Mouse (Mus musculus) intestine, embryonic 14.5 days (tissue): ENCODE measurements at regions not wholly inside any gene's neighbourhood (a gene's known extent, or its start where the extent isn't known, plus 50 kb on each side); places are given as distances from the start of the nearest gene placed in this dataset.
A peak's percentile ranks its signal among the peaks of the same experiment; 100 is the strongest.

Experiments
- ATAC-seq: fragments of 200-750 bp; cut with Nextera tagmentation; replicated peaks from 2 replicates; pipeline ENCODE4 v1.8.0; 2017; ENCODE audit warnings: low read depth, moderate number of reproducible peaks, moderate TSS enrichment, moderate library complexity; ENCODE audit not compliant: low FRiP score, low TSS enrichment
- DNase-seq: peaks from one replicate; pipeline ENCODE4 v3.0.0-alpha.2; 2018; ENCODE audit warnings: low spot score
- H3K27ac ChIP-seq: fragments of 300-500 bp; sonication (generic); 2 replicates; pipeline ENCODE4 v1.5.1; 2014; ENCODE audit warnings: low read depth, mild to moderate bottlenecking, control low read depth
- H3K27me3 ChIP-seq: fragments of 300-500 bp; sonication (generic); replicated peaks from 2 replicates; pipeline ENCODE4 v1.6.1; 2014; ENCODE audit warnings: low read length, control low read depth; ENCODE audit not compliant: control insufficient read depth, insufficient read depth
- H3K36me3 ChIP-seq: fragments of 300-500 bp; sonication (generic); 2 replicates; pipeline ENCODE4 v1.6.1; 2014; ENCODE audit warnings: low read length, control low read depth; ENCODE audit not compliant: control insufficient read depth, insufficient read depth
- H3K4me1 ChIP-seq: fragments of 300-500 bp; sonication (generic); replicated peaks from 2 replicates; pipeline ENCODE4 v1.6.1; 2014; ENCODE audit warnings: low read length, control low read depth, mixed read lengths; ENCODE audit not compliant: control insufficient read depth, insufficient read depth
- H3K4me2 ChIP-seq: fragments of 300-500 bp; sonication (generic); 2 replicates; pipeline ENCODE4 v1.6.1; 2014; ENCODE audit warnings: low read length
- H3K4me3 ChIP-seq: fragments of 300-500 bp; sonication (generic); 2 replicates; pipeline ENCODE4 v1.5.1; 2014; ENCODE audit warnings: low read depth, low read length, control low read depth, mixed read lengths
- H3K9ac ChIP-seq: fragments of 300-500 bp; sonication (generic); 2 replicates; pipeline ENCODE4 v1.6.1; 2014; ENCODE audit warnings: mild to moderate bottlenecking, low read length
- H3K9me3 ChIP-seq: fragments of 300-500 bp; sonication (generic); 2 replicates; pipeline ENCODE4 v1.6.1; 2016; ENCODE audit warnings: low read length, control low read depth; ENCODE audit not compliant: control insufficient read depth
- WGBS: fragments of 180-500 bp; shearing (Covaris S2); extraction: QIAGEN DNeasy Blood & Tissue Kit; methylation state at CpG from one replicate; pipeline ENCODE4 v1.1.7; 2014; 5-methylcytosine and 5-hydroxymethylcytosine counted together

- Histone ChIP-seq H3K27ac (no peak overlapping the region), H3K9me3 (no peaks in the 10 kb centered on the region), H3K27me3 (no peaks in the 10 kb centered on the region), H3K4me2 (0 out of 2 replicates have a peak overlapping the region, but pooled peaks have one; percentile 16), H3K9ac (no peak overlapping the region), H3K4me3 (no peak overlapping the region), H3K36me3 (no peaks in the 10 kb centered on the region), H3K4me1 (no peaks in the 10 kb centered on the region)
- 16% methylated on average over 8 of the region's 8 CpGs for WGBS
- DNase-seq: no peak
- ATAC-seq: no peak
These were observed 375.9 kb downstream of the Med10 start for GRCm38 (mm10) chr13:70178073-70178491.

DNA sequence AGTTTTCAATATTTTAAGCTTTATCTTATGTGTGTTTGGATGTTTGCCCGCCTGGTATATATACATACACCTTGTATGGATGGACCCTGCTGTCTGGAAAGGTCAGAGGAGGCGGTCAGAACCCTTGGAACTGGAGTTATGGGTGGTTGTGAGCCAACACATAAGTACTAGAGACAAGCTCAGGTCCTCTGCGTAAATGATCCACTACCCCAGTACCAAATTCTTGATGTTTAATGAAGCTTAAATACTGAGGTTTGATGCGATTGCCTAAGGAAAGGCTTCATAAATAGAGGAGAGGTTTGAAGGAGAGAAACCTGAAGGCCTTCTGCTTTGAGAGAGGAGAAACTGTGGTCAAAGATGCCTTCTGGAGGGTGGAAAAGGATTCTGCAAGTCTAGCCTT, 388.8 kb downstream of the Med10 start:
- no peak for ATAC-seq
- H3K27me3 ChIP-seq: no peaks in the 10 kb centered on the region
- DNase-seq: no peak
- no peak overlapping the region for H3K9ac ChIP-seq
- H3K4me1 ChIP-seq: no peaks in the 10 kb centered on the region
- 78% methylated on average over 4 of the region's 4 CpGs for WGBS
- no peaks in the 10 kb centered on the region for H3K36me3 ChIP-seq
- H3K27ac ChIP-seq: no peak overlapping the region
- no peak overlapping the region for H3K4me3 ChIP-seq
- no peak overlapping the region for H3K4me2 ChIP-seq
- no peaks in the 10 kb centered on the region for H3K9me3 ChIP-seq

- no peak overlapping the region for H3K27ac ChIP-seq
- H3K9ac ChIP-seq: no peak overlapping the region
- H3K27me3 ChIP-seq: no peaks in the 10 kb centered on the region
- DNase-seq: no peak
- no peaks in the 10 kb centered on the region for H3K4me1 ChIP-seq
- H3K4me2 ChIP-seq: no peak overlapping the region
- no peak for ATAC-seq
- no peaks in the 10 kb centered on the region for H3K9me3 ChIP-seq
- WGBS: 83% methylated on average over 13 of the region's 13 CpGs
- H3K4me3 ChIP-seq: no peak overlapping the region
- H3K36me3 ChIP-seq: no peaks in the 10 kb centered on the region
These were observed 390.2 kb downstream of the Med10 start for GRCm38 (mm10) chr13:70192101-70193025.

DNA sequence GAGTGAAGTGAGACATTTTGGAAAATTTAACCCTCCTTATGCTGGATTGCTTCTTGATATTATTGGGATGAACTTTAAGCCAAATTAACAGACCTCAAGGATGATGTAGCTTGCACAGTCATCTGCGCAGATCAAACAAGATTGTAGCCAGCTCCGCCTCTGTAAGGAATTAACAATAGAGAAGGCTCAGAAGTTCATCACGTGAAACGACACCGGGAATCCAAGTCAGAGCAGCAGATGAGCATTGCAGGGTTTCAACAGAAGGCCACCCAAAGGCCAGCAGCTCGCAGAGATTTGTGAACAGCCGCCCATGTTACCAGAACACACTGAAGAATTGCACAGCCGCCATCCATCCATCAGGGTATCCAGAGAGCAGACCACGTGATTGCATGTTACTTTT, 391.1 kb downstream of the Med10 start:
- Histone ChIP-seq H3K9me3 (no peaks in the 10 kb centered on the region), H3K4me1 (no peaks in the 10 kb centered on the region), H3K27ac (no peak overlapping the region), H3K4me3 (no peak overlapping the region), H3K4me2 (no peak overlapping the region), H3K36me3 (no peaks in the 10 kb centered on the region), H3K27me3 (no peaks in the 10 kb centered on the region), H3K9ac (no peak overlapping the region)
- DNase-seq (no peak), ATAC-seq (no peak)
- 78% methylated on average over 9 of the region's 9 CpGs for WGBS

GRCm38 (mm10) chr13:70195854-70196253, 393.7 kb downstream of the Med10 start:
- DNase-seq: no peak
- H3K9me3 ChIP-seq: no peaks in the 10 kb centered on the region
- ATAC-seq: no peak
- no peaks in the 10 kb centered on the region for H3K27me3 ChIP-seq
- H3K27ac ChIP-seq: no peak overlapping the region
- H3K4me3 ChIP-seq: no peak overlapping the region
- H3K4me1 ChIP-seq: no peaks in the 10 kb centered on the region
- H3K4me2 ChIP-seq: no peak overlapping the region
- WGBS: 70% methylated on average over 4 of the region's 4 CpGs
- H3K36me3 ChIP-seq: no peaks in the 10 kb centered on the region
- H3K9ac ChIP-seq: no peak overlapping the region

DNA sequence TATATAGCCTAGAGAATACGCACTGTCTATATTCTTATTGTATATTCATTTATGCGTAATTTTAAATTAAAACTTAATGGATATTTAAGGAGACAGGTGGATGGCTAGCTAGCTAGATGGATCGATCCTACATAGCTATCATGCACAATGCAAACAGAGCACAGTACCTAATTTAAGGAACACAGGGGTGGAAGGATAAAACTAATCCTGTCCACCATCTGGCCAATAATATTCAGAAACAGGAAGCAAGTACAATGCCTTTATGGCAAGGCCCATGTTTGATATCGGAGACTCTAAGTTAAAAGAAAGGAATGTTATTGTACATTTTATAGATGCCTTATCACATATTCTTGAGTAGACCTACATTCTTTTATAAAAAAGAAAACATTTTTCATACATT, 396.4 kb downstream of the Med10 start:
- WGBS: 86% methylated on average over 4 of the region's 4 CpGs
- Histone ChIP-seq H3K36me3 (no peaks in the 10 kb centered on the region), H3K9ac (no peak overlapping the region), H3K27ac (no peak overlapping the region), H3K4me1 (no peaks in the 10 kb centered on the region), H3K27me3 (no peaks in the 10 kb centered on the region), H3K4me3 (no peak overlapping the region), H3K4me2 (no peak overlapping the region), H3K9me3 (no peaks in the 10 kb centered on the region)
- no peak for DNase-seq
- no peak for ATAC-seq

- Histone ChIP-seq H3K9me3 (no peaks in the 10 kb centered on the region), H3K36me3 (no peaks in the 10 kb centered on the region), H3K4me1 (no peaks in the 10 kb centered on the region), H3K4me2 (no peak overlapping the region), H3K27ac (no peak overlapping the region), H3K27me3 (no peaks in the 10 kb centered on the region), H3K4me3 (no peak overlapping the region), H3K9ac (no peak overlapping the region)
- 87% methylated on average over 1 of the region's 1 CpGs for WGBS
- DNase-seq (no peak), ATAC-seq (no peak)
These were observed 396.9 kb downstream of the Med10 start for GRCm38 (mm10) chr13:70199087-70199486.

GRCm38 (mm10) chr13:70205334-70205733, 403.1 kb downstream of the Med10 start:
- WGBS: 69% methylated on average over 7 of the region's 7 CpGs

GRCm38 (mm10) chr13:70210158-70210557, 408.0 kb downstream of the Med10 start:
- no peak overlapping the region for H3K4me3 ChIP-seq
- no peak overlapping the region for H3K27ac ChIP-seq
- DNase-seq: no peak
- 67% methylated on average over 3 of the region's 3 CpGs for WGBS
- no peak for ATAC-seq
- no peaks in the 10 kb centered on the region for H3K27me3 ChIP-seq
- H3K9me3 ChIP-seq: no peaks in the 10 kb centered on the region
- no peak overlapping the region for H3K9ac ChIP-seq
- H3K36me3 ChIP-seq: no peaks in the 10 kb centered on the region
- no peak overlapping the region for H3K4me2 ChIP-seq
- H3K4me1 ChIP-seq: no peaks in the 10 kb centered on the region

More at GRCm38 (mm10) chr13:70205334-70205733, 403.1 kb downstream of the Med10 start:
- H3K4me3 ChIP-seq: no peak overlapping the region
- no peak for ATAC-seq
- H3K27me3 ChIP-seq: no peaks in the 10 kb centered on the region
- no peaks in the 10 kb centered on the region for H3K9me3 ChIP-seq
- no peak overlapping the region for H3K9ac ChIP-seq
- no peaks in the 10 kb centered on the region for H3K36me3 ChIP-seq
- no peaks in the 10 kb centered on the region for H3K4me1 ChIP-seq
- DNase-seq: no peak
- H3K27ac ChIP-seq: no peak overlapping the region
- H3K4me2 ChIP-seq: no peak overlapping the region
